28 mouse cellular contexts compared by ENCODE assay signal in genomic region chr10:8491909-8492591, GRCm38 (mm10). TPM values are rescaled to one million over a fixed set of nuclear protein-coding genes. Genes with fewer than 3 reads are reported as not detected.
A peak's percentile ranks its signal among the peaks of the same experiment; 100 is the strongest.
DNase-seq lines count a peak whose midpoint lies in the region; ATAC-seq lines count a peak whose summit lies in the region.
"Had no signal": no experiment of that assay in that cellular context is flagged by ENCODE, and none has a peak within 500 bp of the region (broad histone marks: within the 10 kb centered on the region; RNA-seq: fewer than 3 reads in every experiment).

No protein-coding gene starts in this region.

- DNase-seq in embryonic facial prominence, embryonic 14.5 days (ENCODE audit: low spot score): peak; percentile 21
- no peak for DNase-seq in embryonic facial prominence, embryonic 10.5 days (ENCODE audit: low spot score)
- no peak for DNase-seq in lung, postnatal 36 days
- DNase-seq in gonadal fat pad, adult 2 months (ENCODE audit: low read depth): peak; percentile 90
- no peak for DNase-seq in midbrain, embryonic 11.5 days (ENCODE audit: low spot score, missing footprints)
- no peak for DNase-seq in cerebellum, adult 11 months
- DNase-seq: adrenal gland, postnatal 10 days; adrenal gland, postnatal 36 days; B cell, adult 2 months; cerebellum, adult 2 months; cerebellum, adult 9-11 months; cerebellum, postnatal 25 days; forebrain, postnatal 0 days; gastrocnemius, postnatal 25 days; heart, postnatal 10 days; heart, postnatal 36 days had no signal

- H3K4me3 ChIP-seq in embryonic facial prominence, embryonic 14.5 days (ENCODE audit: low read depth, low read length): no peak overlapping the region
- H3K4me3 ChIP-seq in embryonic facial prominence, embryonic 10.5 days: no peak overlapping the region
- H3K4me3 ChIP-seq in lung, embryonic 15.5 days: no peak overlapping the region
- no peak overlapping the region for H3K4me3 ChIP-seq in stomach, embryonic 16.5 days (replicated peaks; ENCODE audit: low read length)
- no peak overlapping the region for H3K4me3 ChIP-seq in midbrain, embryonic 11.5 days (ENCODE audit: low read depth, low read length)
- H3K4me3 ChIP-seq: embryonic facial prominence, embryonic 13.5 days; heart, embryonic 12.5 days; heart, embryonic 15.5 days had no signal

- no peaks in the 10 kb centered on the region for H3K36me3 ChIP-seq in embryonic facial prominence, embryonic 14.5 days (ENCODE audit: control insufficient read depth, insufficient read depth, low read length)
- H3K36me3 ChIP-seq in embryonic facial prominence, embryonic 10.5 days (replicated peaks): no peaks in the 10 kb centered on the region
- no peaks in the 10 kb centered on the region for H3K36me3 ChIP-seq in lung, embryonic 15.5 days
- H3K36me3 ChIP-seq in stomach, embryonic 16.5 days (ENCODE audit: control insufficient read depth, insufficient read depth, low read length): no peaks in the 10 kb centered on the region
- H3K36me3 ChIP-seq in midbrain, embryonic 11.5 days (ENCODE audit: control insufficient read depth, insufficient read depth, low read length): no peaks in the 10 kb centered on the region
- H3K36me3 ChIP-seq: embryonic facial prominence, embryonic 13.5 days; G1E; heart, embryonic 12.5 days; heart, embryonic 15.5 days had no signal

- H3K4me2 ChIP-seq in embryonic facial prominence, embryonic 14.5 days (ENCODE audit: low read depth, low read length): no peak overlapping the region
- H3K4me2 ChIP-seq in lung, embryonic 15.5 days: no peak overlapping the region
- no peak overlapping the region for H3K4me2 ChIP-seq in stomach, embryonic 16.5 days (ENCODE audit: low read depth, low read length)
- H3K4me2 ChIP-seq in midbrain, embryonic 11.5 days: no peak overlapping the region
- H3K4me2 ChIP-seq: embryonic facial prominence, embryonic 13.5 days; heart, embryonic 12.5 days; heart, embryonic 15.5 days; hindbrain, embryonic 14.5 days had no signal

- H3K27me3 ChIP-seq in embryonic facial prominence, embryonic 14.5 days (replicated peaks; ENCODE audit: control insufficient read depth, insufficient read depth, low read length): no peaks in the 10 kb centered on the region
- no peaks in the 10 kb centered on the region for H3K27me3 ChIP-seq in embryonic facial prominence, embryonic 10.5 days (replicated peaks; ENCODE audit: low read depth, poor library complexity, severe bottlenecking)
- H3K27me3 ChIP-seq in lung, embryonic 15.5 days: no peaks in the 10 kb centered on the region
- H3K27me3 ChIP-seq in stomach, embryonic 16.5 days (ENCODE audit: control insufficient read depth, insufficient read depth, low read length): no peaks in the 10 kb centered on the region
- H3K27me3 ChIP-seq in midbrain, embryonic 11.5 days (ENCODE audit: control insufficient read depth, insufficient read depth, low read length): no peaks in the 10 kb centered on the region
- H3K27me3 ChIP-seq: CH12.LX; embryonic facial prominence, embryonic 13.5 days; heart, embryonic 12.5 days; heart, embryonic 15.5 days; Patski had no signal

- 91% methylated on average over 1 of the region's 1 CpGs for WGBS in embryonic facial prominence, embryonic 14.5 days
- 85% methylated on average over 1 of the region's 1 CpGs for WGBS in embryonic facial prominence, embryonic 10.5 days
- WGBS in lung, embryonic 15.5 days: 74% methylated on average over 1 of the region's 1 CpGs
- WGBS in stomach, embryonic 16.5 days: 77% methylated on average over 1 of the region's 1 CpGs
- WGBS in midbrain, embryonic 11.5 days: 86% methylated on average over 1 of the region's 1 CpGs

- H3K9me3 ChIP-seq in embryonic facial prominence, embryonic 14.5 days (ENCODE audit: control insufficient read depth, low read length): no peaks in the 10 kb centered on the region
- 0 out of 2 replicates have a peak, but pooled peaks cover 4% of the 10 kb centered on the region for H3K9me3 ChIP-seq in embryonic facial prominence, embryonic 10.5 days
- no peaks in the 10 kb centered on the region for H3K9me3 ChIP-seq in lung, embryonic 15.5 days
- no peaks in the 10 kb centered on the region for H3K9me3 ChIP-seq in stomach, embryonic 16.5 days (replicated peaks; ENCODE audit: control insufficient read depth, low read length)
- no peaks in the 10 kb centered on the region for H3K9me3 ChIP-seq in midbrain, embryonic 11.5 days (ENCODE audit: control insufficient read depth, low read length)
- H3K9me3 ChIP-seq: embryonic facial prominence, embryonic 13.5 days; heart, embryonic 15.5 days had no signal

- no peak overlapping the region for H3K27ac ChIP-seq in embryonic facial prominence, embryonic 14.5 days (replicated peaks; ENCODE audit: low read depth, low read length)
- no peak overlapping the region for H3K27ac ChIP-seq in embryonic facial prominence, embryonic 10.5 days (replicated peaks)
- peak overlapping the region; percentile 16; the same call in 1 of the 2 replicates for H3K27ac ChIP-seq in lung, embryonic 15.5 days
- H3K27ac ChIP-seq in stomach, embryonic 16.5 days (ENCODE audit: low read length): peak overlapping the region; percentile 21
- no peak overlapping the region for H3K27ac ChIP-seq in midbrain, embryonic 11.5 days (ENCODE audit: low read depth, low read length)
- H3K27ac ChIP-seq: embryonic facial prominence, embryonic 13.5 days; heart, embryonic 15.5 days; hindbrain, embryonic 14.5 days; hindbrain, postnatal 0 days had no signal

- H3K9ac ChIP-seq in embryonic facial prominence, embryonic 14.5 days (ENCODE audit: low read depth, low read length): no peak overlapping the region
- no peak overlapping the region for H3K9ac ChIP-seq in lung, embryonic 15.5 days
- H3K9ac ChIP-seq in stomach, embryonic 16.5 days (ENCODE audit: low read length): no peak overlapping the region
- H3K9ac ChIP-seq in midbrain, embryonic 11.5 days (ENCODE audit: low read length): no peak overlapping the region
- H3K9ac ChIP-seq: embryonic facial prominence, embryonic 13.5 days; forebrain, postnatal 0 days; heart, embryonic 12.5 days; heart, embryonic 15.5 days; hindbrain, embryonic 14.5 days had no signal

- H3K4me1 ChIP-seq in embryonic facial prominence, embryonic 14.5 days (ENCODE audit: control insufficient read depth, insufficient read depth, low read length): peaks cover 8% of the 10 kb centered on the region; the same call in 1 of the 2 replicates
- H3K4me1 ChIP-seq in embryonic facial prominence, embryonic 10.5 days: peaks cover 7% of the 10 kb centered on the region
- peaks cover 14% of the 10 kb centered on the region for H3K4me1 ChIP-seq in lung, embryonic 15.5 days
- peaks cover 11% of the 10 kb centered on the region for H3K4me1 ChIP-seq in stomach, embryonic 16.5 days (ENCODE audit: control insufficient read depth, insufficient read depth, low read length)
- H3K4me1 ChIP-seq in midbrain, embryonic 11.5 days (ENCODE audit: control insufficient read depth, insufficient read depth, low read length): peaks cover 3% of the 10 kb centered on the region

- peak; percentile 34; the same call in 1 of the 2 replicates for ATAC-seq in embryonic facial prominence, embryonic 14.5 days (ENCODE audit: low read depth)
- no peak for ATAC-seq in lung, embryonic 15.5 days (ENCODE audit: borderline replicate concordance, extremely low read depth, low FRiP score, low TSS enrichment)
- ATAC-seq in stomach, embryonic 16.5 days (ENCODE audit: insufficient read depth, low FRiP score): peak; percentile 78
- ATAC-seq in midbrain, embryonic 11.5 days (ENCODE audit: low FRiP score): no peak
- ATAC-seq: forebrain, embryonic 14.5 days; forebrain, postnatal 0 days; hindbrain, postnatal 0 days; inflammation-experienced regulatory T-cells, adult 6 months; Patski had no signal

RNA-seq across cellular contexts. Expression of gene Ust, which starts 26.6 kb away (rescaled TPM):
- 10.8 and 11.2 TPM in 2 replicates for polyA plus RNA-seq in embryonic facial prominence, embryonic 14.5 days (2014; fragmentation: Nextera tagmentation; extraction: Ambion mirVana)
- polyA plus RNA-seq in embryonic facial prominence, embryonic 10.5 days (2016; fragmentation: Nextera tagmentation; extraction: Ambion mirVana): 3.4 and 3.9 TPM in 2 replicates
- polyA plus RNA-seq in lung, embryonic 15.5 days (2015; fragmentation: Nextera tagmentation; extraction: Ambion mirVana): 5.8 and 6.8 TPM in 2 replicates
- 4.3 and 4.6 TPM in 2 replicates for polyA plus RNA-seq in gonadal fat pad, adult 2 months (2012; rRNA removed)
- 3.4 TPM in 2 replicates for polyA plus RNA-seq in stomach, embryonic 16.5 days (2015; fragmentation: Nextera tagmentation; extraction: Ambion mirVana)
- polyA plus RNA-seq in midbrain, embryonic 11.5 days (2014; fragmentation: Nextera tagmentation; extraction: Ambion mirVana): 2.9 and 3.1 TPM in 2 replicates
- polyA plus RNA-seq: G1E had no signal

Comparison
In these comparisons a context has a peak if more than half of its experiments do, and no peak if none do; other contexts are left out.
1. DNase-seq: peak in embryonic facial prominence, embryonic 14.5 days (single experiment) and gonadal fat pad, adult 2 months (single experiment); none in embryonic facial prominence, embryonic 10.5 days (single experiment), lung, postnatal 36 days (single experiment), midbrain, embryonic 11.5 days (single experiment) and cerebellum, adult 11 months (single experiment).
2. ATAC-seq: peak in embryonic facial prominence, embryonic 14.5 days (single experiment) and stomach, embryonic 16.5 days (single experiment); none in lung, embryonic 15.5 days (single experiment) and midbrain, embryonic 11.5 days (single experiment).
3. H3K27ac ChIP-seq: peak in lung, embryonic 15.5 days (single experiment) and stomach, embryonic 16.5 days (single experiment); none in embryonic facial prominence, embryonic 14.5 days (single experiment), embryonic facial prominence, embryonic 10.5 days (single experiment) and midbrain, embryonic 11.5 days (single experiment).